Mouse (Mus musculus) ES-E14 (cell line): Measurements from ENCODE around the gene Casq1.

Experiments
- CHD2 ChIP-seq: IDR thresholded peaks from 2 replicates; pipeline ENCODE4 v1.6.1; 2014; ENCODE audit warnings: mild to moderate bottlenecking, low read depth, low read length, inconsistent platforms
- HCFC1 ChIP-seq: IDR thresholded peaks from 2 replicates; pipeline ENCODE4 v1.6.1; 2012; ENCODE audit warnings: low read length, inconsistent platforms, borderline replicate concordance; ENCODE audit not compliant: insufficient read depth
- ZC3H11A ChIP-seq: IDR thresholded peaks from 2 replicates; pipeline ENCODE4 v1.6.1; 2012; ENCODE audit warnings: low read depth, mild to moderate bottlenecking, inconsistent platforms, low read length, borderline replicate concordance

GRCm38 (mm10) chr1:172258314-172258713 is 38.6 kb upstream of the Casq1 start, which contains the start of gene Atp1a4:
- TF ChIP-seq ZC3H11A (no peak), HCFC1 (no peak), CHD2 (no peak)
